27 mouse cellular contexts compared by ENCODE assay signal in genomic region chr17:11819506-11819905, GRCm38 (mm10).
"Had no signal": no experiment of that assay in that cellular context is flagged by ENCODE, and none has a peak within 500 bp of the region (broad histone marks: within the 10 kb centered on the region; RNA-seq: fewer than 3 reads in every experiment).

No protein-coding gene starts in this region.

- H3K4me3 ChIP-seq: heart, embryonic 13.5 days; heart, embryonic 15.5 days; hindbrain, embryonic 13.5 days; hindbrain, embryonic 15.5 days; kidney, embryonic 15.5 days; layer of hippocampus, adult 2 months; left cerebral cortex, adult 2 months; limb, embryonic 10.5 days; limb, embryonic 12.5 days; liver, embryonic 13.5 days; liver, embryonic 15.5 days had no signal

- H3K9me3 ChIP-seq: heart, embryonic 13.5 days; heart, embryonic 15.5 days; hindbrain, embryonic 13.5 days; hindbrain, embryonic 15.5 days; kidney, embryonic 15.5 days; limb, embryonic 10.5 days; liver, embryonic 13.5 days; liver, embryonic 15.5 days had no signal

- H3K27me3 ChIP-seq: heart, embryonic 13.5 days; heart, embryonic 15.5 days; hindbrain, embryonic 13.5 days; hindbrain, embryonic 15.5 days; kidney, embryonic 15.5 days; limb, embryonic 12.5 days; liver, embryonic 13.5 days; liver, embryonic 15.5 days had no signal

- H3K4me2 ChIP-seq: heart, embryonic 11.5 days; heart, embryonic 13.5 days; heart, embryonic 15.5 days; hindbrain, embryonic 13.5 days; hindbrain, embryonic 15.5 days; kidney, embryonic 15.5 days; limb, embryonic 12.5 days; liver, embryonic 11.5 days; liver, embryonic 13.5 days; liver, embryonic 15.5 days had no signal

- DNase-seq: gastrocnemius, postnatal 14 days; gastrocnemius, postnatal 36 days; heart, adult 18-20 months; heart, postnatal 14 days; heart, postnatal 36 days; kidney, adult 11 months; kidney, adult 2 months; kidney, adult 9 months; kidney, postnatal 14 days; kidney, postnatal 4 days; liver; liver, embryonic 13.5 days had no signal

- H3K9ac ChIP-seq: heart, embryonic 13.5 days; heart, embryonic 15.5 days; hindbrain, embryonic 13.5 days; hindbrain, embryonic 15.5 days; kidney, embryonic 15.5 days; limb, embryonic 12.5 days; liver, embryonic 13.5 days; liver, embryonic 15.5 days had no signal

- H3K27ac ChIP-seq: heart, embryonic 13.5 days; heart, embryonic 15.5 days; hindbrain, embryonic 13.5 days; hindbrain, embryonic 15.5 days; hindbrain, postnatal 0 days; kidney, embryonic 15.5 days; kidney, postnatal 0 days; layer of hippocampus, adult 2 months; left cerebral cortex, adult 2 months; limb, embryonic 10.5 days; limb, embryonic 12.5 days; liver, embryonic 13.5 days; liver, embryonic 15.5 days had no signal

- H3K36me3 ChIP-seq: heart, embryonic 13.5 days; heart, embryonic 15.5 days; hindbrain, embryonic 13.5 days; hindbrain, embryonic 15.5 days; kidney, embryonic 15.5 days; limb, embryonic 10.5 days; limb, embryonic 12.5 days; liver, embryonic 13.5 days; liver, embryonic 15.5 days had no signal

- H3K4me1 ChIP-seq: heart, embryonic 13.5 days; heart, embryonic 15.5 days; kidney, embryonic 15.5 days; limb, embryonic 10.5 days; limb, embryonic 12.5 days; liver, embryonic 13.5 days; liver, embryonic 15.5 days had no signal

- ATAC-seq: hindbrain, postnatal 0 days; intestine, embryonic 16.5 days had no signal
